Mouse (Mus musculus) embryonic facial prominence, embryonic 14.5 days (tissue): ENCODE data around the gene Gskip. TPM values are rescaled to one million over a fixed set of nuclear protein-coding genes. Genes with fewer than 3 reads are reported as not detected.

Experiments used
- ATAC-seq: fragments of 200-750 bp; cut with Nextera tagmentation; 2 replicates; pipeline ENCODE4 v1.8.0; 2017; ENCODE audit warnings: low read depth, moderate number of reproducible peaks, moderate TSS enrichment
- DNase-seq: peaks from one replicate; pipeline ENCODE4 v3.0.0-alpha.2; 2015; ENCODE audit warnings: low spot score
- H3K27ac ChIP-seq: fragments of 300-500 bp; sonication (generic); replicated peaks from 2 replicates; pipeline ENCODE4 v1.5.1; 2014; ENCODE audit warnings: low read depth, mild to moderate bottlenecking, low read length, moderate library complexity
- H3K27me3 ChIP-seq: fragments of 300-500 bp; sonication (generic); replicated peaks from 2 replicates; pipeline ENCODE4 v1.6.1; 2014; ENCODE audit warnings: low read length; ENCODE audit not compliant: control insufficient read depth, insufficient read depth
- H3K36me3 ChIP-seq: fragments of 300-500 bp; sonication (generic); 2 replicates; pipeline ENCODE4 v1.6.1; 2014; ENCODE audit warnings: low read length, mixed read lengths; ENCODE audit not compliant: control insufficient read depth, insufficient read depth
- H3K4me1 ChIP-seq: fragments of 300-500 bp; sonication (generic); 2 replicates; pipeline ENCODE4 v1.6.1; 2014; ENCODE audit warnings: antibody characterized with exemption, low read length; ENCODE audit not compliant: control insufficient read depth, insufficient read depth
- H3K4me2 ChIP-seq: fragments of 300-500 bp; sonication (generic); 2 replicates; pipeline ENCODE4 v1.6.1; 2014; ENCODE audit warnings: low read depth, mild to moderate bottlenecking, low read length, moderate library complexity, mixed read lengths
- H3K4me3 ChIP-seq: fragments of 300-500 bp; sonication (generic); 2 replicates; pipeline ENCODE4 v1.5.1; 2014; ENCODE audit warnings: low read depth, mild to moderate bottlenecking, low read length
- H3K9ac ChIP-seq: fragments of 300-500 bp; sonication (generic); 2 replicates; pipeline ENCODE4 v1.6.1; 2014; ENCODE audit warnings: low read depth, mild to moderate bottlenecking, low read length, moderate library complexity, mixed read lengths
- H3K9me3 ChIP-seq: fragments of 300-500 bp; sonication (generic); 2 replicates; pipeline ENCODE4 v1.6.1; 2016; ENCODE audit warnings: low read length; ENCODE audit not compliant: control insufficient read depth
- WGBS: fragments of 180-500 bp; shearing (Covaris S2); extraction: QIAGEN DNeasy Blood & Tissue Kit; methylation state at CpG from one replicate; pipeline ENCODE4 v1.1.7; 2014; 5-methylcytosine and 5-hydroxymethylcytosine counted together
- polyA plus RNA-seq: library from polyadenylated mRNA; unstranded; fragments of >200 nt; fragmentation: Nextera tagmentation; extraction: Ambion mirVana; gene quantifications from 2 replicates; pipeline ENCODE4 v1.2.1, GENCODE M21; 2014

Gskip gene
- polyA plus RNA-seq, 1 experiment from 2014 or later: 27.9 TPM

DNA sequence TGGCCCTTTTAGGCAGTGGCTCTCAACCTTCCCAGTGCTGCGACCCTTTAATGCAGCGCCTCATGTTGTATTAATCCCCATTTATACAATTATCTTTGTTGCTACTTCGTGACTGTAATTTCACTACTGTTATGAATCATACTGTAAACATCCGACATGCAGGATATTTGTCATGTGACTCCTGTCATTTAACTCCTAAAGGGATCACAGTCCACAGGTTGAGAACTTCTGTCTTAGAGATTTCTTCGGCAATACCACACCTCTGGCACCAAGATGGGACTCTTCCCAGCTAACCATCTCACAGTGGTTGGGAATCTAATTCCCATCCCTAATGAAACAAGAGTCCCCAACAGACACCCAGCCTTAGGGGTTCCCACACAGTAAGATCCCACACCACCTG is 63.5 kb downstream of the Gskip start:
- ATAC-seq (no peak), DNase-seq (no peak)
- no peaks in the 10 kb centered on the region for H3K4me1 ChIP-seq
- H3K36me3 ChIP-seq: no peaks in the 10 kb centered on the region
- no peak overlapping the region for H3K9ac ChIP-seq
- H3K9me3 ChIP-seq: no peaks in the 10 kb centered on the region
- H3K4me2 ChIP-seq: no peak overlapping the region
- H3K27me3 ChIP-seq: no peaks in the 10 kb centered on the region
- 75% methylated on average over 5 of the region's 5 CpGs for WGBS
- no peak overlapping the region for H3K27ac ChIP-seq
- H3K4me3 ChIP-seq: no peak overlapping the region

Other genes starting within 250 kb of the Gskip start
- 3.4 and 3.8 TPM in 2 replicates for gene D430019H16Rik, start 231.0 kb upstream of the Gskip start, polyA plus RNA-seq
- 1.0 and 1.4 TPM in 2 replicates for gene Bdkrb2, start 121.6 kb upstream of the Gskip start, polyA plus RNA-seq
- 0.17 TPM in 1 of 2 replicates, not detected in the other for gene Bdkrb1, start 81.7 kb upstream of the Gskip start, polyA plus RNA-seq
- 16.5 and 17.5 TPM in 2 replicates for gene Atg2b, start 382 bp downstream of the Gskip start, polyA plus RNA-seq
- 0.29 and 1.3 TPM in 2 replicates for gene Ak7, start 21.1 kb downstream of the Gskip start, polyA plus RNA-seq
- gene Papola, start 99.9 kb downstream of the Gskip start, polyA plus RNA-seq: 159 and 160 TPM in 2 replicates